Mouse (Mus musculus): Measurements from ENCODE around the gene Vapa. TPM values are rescaled to one million over a fixed set of nuclear protein-coding genes. Genes with fewer than 3 reads are reported as not detected.

Vapa gene
- polyA plus RNA-seq, 2 experiments from 2014 or later = 23.3 to 44.9 TPM

DNA sequence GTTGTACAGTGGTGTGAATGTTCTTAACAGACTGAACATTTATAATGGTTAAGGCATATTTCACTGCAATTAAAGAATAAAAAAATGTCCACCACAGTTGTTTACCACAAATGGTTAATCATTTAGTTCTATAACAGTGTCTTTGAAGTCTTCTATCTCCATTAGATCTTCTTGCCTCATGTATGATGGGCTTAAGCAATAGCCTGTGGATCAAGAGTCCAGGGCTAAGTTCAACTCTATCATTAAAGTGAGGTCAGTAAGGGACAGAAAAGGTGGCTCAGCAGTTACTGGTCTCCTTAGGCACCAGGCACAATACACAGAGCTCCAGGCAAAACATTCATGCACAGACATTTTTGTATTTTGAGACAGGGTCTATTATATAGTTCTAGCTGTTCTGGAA, 9.8 kb upstream of the Vapa start:
- ATAC-seq = no peak

- ATAC-seq = no peak
Measured at GRCm38 (mm10) chr17:65618431-65618830, 5.1 kb upstream of the Vapa start.

- no peak for ATAC-seq
Measured at GRCm38 (mm10) chr17:65615678-65616077, 2.3 kb upstream of the Vapa start.

DNA sequence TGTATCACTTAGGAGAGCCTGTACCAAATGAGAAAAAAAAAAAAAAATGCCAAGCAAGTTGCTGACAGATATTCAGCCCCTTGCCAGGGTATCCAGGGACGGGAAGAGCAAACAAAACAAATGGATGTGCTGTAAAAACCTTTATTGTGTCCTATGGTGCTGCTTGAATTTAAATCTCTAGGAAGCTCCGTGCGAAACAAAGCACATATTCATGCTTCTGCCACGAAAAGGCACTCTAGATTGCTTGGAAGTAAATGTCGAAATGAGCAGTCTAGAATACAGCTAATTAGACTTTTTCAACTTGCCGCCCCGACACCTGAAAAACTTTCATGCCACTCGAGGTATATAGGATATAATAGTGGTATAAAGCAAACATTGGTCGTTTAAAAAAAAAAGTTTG, 1.1 kb upstream of the Vapa start:
- ATAC-seq = no peak

DNA sequence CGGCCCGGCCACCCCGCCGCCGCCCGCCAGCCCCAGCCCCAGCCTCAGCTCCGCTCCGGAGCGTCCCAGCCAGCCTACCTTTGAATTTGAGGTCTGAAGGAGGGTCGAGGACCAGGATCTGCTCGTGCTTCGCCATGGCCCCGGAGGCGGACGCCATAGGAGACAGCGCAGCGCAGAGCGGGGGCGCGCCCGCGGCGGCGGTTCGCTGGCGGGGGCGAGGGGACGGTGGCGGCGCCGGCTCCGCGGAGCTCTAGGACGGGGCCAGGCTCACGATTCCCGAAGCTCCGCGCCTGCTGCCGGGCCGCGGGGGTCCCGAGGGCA, 253 bp downstream of the Vapa start:
- peak; percentile 34 for ATAC-seq

- ATAC-seq = peak; percentile 2
Measured at GRCm38 (mm10) chr17:65612391-65613141, 789 bp downstream of the Vapa start.

GRCm38 (mm10) chr17:65611721-65612120, 1.6 kb downstream of the Vapa start:
- ATAC-seq = no peak

- no peak for ATAC-seq
Measured at GRCm38 (mm10) chr17:65608743-65609142, 4.6 kb downstream of the Vapa start.

DNA sequence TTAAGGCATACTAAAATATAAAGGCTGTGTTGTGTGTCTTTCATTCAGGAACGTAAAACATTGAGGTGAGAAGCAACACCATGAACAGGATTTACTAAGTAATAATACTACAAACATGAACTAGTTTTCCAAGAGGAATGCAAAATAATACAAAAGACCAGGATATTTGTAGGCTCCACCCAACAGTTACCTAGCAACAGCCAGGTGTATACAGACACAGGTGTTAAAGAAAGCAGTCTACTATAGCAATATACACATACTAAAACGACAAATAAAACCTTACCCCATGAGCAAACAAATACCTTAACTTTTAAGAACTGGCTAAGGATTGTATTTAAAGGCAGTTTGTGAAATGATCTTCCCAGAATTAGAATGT, 5.1 kb downstream of the Vapa start:
- no peak for ATAC-seq

DNA sequence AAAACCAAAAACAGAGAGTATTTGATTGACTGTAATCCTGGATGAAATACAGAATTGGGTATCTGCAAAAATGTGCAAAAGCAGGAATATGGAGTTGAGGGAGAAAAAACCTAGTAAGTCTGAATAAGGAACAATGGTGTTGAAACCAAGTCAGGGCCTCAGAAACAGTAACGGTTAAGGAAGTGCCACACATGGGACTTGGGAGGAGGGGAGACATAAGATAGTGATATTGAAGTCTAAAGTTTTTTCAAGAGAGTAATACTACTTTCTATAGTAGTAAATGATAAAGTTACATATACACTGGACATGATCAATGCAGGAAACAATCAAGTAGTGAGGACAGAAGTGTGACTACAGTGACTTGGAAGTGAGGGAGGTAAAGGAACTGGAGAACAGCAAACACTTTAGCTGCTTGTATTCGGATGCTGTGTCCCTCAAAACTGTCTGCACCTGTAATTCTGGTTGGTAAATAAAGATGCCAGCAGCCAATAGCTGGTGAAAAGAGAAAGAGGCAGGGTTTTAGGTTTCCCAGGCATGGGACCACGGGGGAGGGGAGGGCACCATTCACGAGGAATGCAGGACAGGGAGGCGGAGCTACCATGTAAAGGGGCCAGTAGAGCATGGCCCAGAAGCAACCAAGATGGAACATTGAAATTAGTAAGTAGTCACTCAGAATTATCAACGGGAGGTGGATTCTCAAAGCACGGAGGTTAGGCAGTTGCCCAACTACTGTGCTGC, 5.6 kb downstream of the Vapa start:
- no peak for ATAC-seq

DNA sequence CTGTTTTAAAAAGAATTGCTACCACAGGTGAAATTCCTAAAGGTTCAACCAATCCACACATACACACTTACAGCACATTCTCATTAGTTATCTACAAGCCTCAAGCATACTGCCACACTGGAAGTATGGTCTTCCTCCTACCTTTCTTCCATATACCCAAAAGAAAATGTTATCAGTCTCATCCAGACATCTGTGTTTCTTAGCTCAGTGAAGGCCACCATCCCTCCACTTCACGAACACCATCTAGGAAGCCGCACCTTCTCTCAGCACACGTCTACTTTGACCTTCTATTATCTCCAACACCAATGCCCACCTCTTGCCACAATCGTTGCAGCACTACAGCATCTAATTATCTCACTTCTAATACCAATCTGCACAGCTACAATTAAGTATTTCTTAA, 7.3 kb downstream of the Vapa start:
- ATAC-seq = no peak

DNA sequence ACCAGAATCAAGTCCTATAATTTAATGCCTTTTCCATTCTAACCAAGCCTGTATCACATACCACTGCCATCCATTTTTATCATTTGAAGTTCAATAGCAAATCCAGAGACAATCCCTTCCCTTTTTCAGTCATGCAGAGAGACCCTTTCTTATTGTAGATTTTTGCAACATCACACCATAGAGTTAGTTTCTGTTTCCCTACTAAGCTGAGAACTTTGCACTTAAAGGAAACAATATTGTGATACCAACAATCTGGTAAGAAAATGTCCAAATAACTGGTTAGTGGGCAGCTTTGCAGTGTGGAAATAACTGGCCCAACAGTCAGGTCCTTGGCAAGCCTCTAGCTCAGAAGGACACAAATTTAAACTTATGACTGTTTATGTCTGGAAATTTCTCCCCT, 8.5 kb downstream of the Vapa start:
- ATAC-seq = no peak

GRCm38 (mm10) chr17:65604315-65604714, 9.0 kb downstream of the Vapa start:
- peak; percentile 43 for ATAC-seq

GRCm38 (mm10) chr17:65597857-65598486, 15.4 kb downstream of the Vapa start:
- ATAC-seq = no peak

GRCm38 (mm10) chr17:65594687-65595086, 18.7 kb downstream of the Vapa start:
- ATAC-seq = no peak

GRCm38 (mm10) chr17:65586892-65587291, 26.5 kb downstream of the Vapa start:
- ATAC-seq = no peak

GRCm38 (mm10) chr17:65581440-65581839, 31.9 kb downstream of the Vapa start:
- no peak for ATAC-seq

DNA sequence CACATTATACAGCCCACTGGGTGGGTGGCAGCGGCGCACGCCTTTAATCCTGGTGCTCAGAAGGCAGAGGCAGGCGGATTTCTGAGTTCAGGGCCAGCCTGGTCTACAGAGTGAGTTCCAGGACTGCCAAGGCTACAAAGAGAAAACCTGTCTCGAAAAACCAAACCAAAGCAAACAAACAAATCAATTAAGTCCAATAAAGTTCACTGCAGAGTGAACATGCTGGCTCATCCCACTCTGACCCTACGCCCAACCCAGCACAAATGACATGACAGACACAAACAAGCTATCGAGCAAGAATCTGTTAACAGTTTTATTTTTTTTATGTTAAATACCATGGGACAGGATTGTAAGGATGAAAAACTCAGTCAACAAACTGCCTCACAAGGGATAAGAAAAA, 33.6 kb downstream of the Vapa start:
- ATAC-seq = no peak

DNA sequence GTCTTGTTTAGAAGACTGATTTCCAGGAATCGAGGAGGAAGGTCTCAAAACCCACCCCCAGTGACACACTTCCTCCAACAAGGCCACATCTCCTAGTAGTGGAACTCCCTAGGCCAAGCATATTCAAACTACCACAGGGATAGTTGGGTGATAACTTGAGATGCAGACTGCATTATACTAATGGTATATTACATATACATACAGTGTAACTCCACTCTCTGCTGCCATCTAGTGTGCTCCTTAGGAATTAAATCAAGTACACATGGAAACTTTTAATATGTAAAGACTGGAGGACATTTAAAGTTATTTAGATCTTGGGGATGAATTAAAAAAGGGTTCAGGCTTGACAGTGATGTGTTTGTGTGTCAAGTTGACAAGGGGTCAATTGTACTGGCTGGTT, 38.0 kb downstream of the Vapa start:
- ATAC-seq = peak; percentile 47

DNA sequence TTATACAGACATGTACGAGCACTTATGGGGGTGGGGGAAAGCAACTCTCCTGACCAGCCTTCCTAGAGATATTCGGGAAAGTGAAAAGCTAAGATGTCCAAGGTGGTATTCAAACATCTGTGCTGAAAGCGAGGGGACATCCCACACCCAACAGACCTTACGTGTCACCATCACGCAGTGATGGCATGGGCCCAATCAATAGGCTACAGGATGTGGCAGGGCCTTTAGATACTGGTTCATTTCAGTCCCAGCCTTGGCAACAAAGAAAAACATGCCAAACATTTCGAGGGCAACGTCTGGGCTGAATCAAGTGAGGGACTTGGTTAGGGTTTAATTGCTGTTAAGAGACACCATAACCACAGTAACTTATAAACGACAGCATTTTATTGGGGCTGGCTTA, 38.5 kb downstream of the Vapa start:
- ATAC-seq = peak; percentile 20

GRCm38 (mm10) chr17:65571866-65572265, 41.5 kb downstream of the Vapa start:
- no peak for ATAC-seq

GRCm38 (mm10) chr17:65571466-65571865, 41.9 kb downstream of the Vapa start:
- no peak for ATAC-seq

DNA sequence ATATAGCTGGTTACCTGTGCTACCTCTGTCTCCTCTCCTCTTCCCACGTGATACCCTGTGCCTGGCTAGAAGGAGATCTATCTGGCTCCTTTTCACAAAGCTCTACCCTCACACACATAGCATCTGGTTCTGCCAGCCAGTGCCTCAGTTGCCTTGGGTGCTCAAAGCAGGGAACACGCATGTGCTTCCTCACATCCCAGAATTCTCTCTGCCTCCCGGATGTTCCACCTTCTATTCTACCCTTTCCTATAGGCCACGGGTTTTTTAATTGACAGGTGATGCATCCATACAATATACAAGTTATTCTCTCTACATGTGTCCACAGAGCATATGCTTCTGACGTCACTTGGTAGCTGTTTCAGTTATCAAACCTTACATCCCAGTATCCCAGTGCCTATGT, 49.2 kb downstream of the Vapa start:
- no peak for ATAC-seq

DNA sequence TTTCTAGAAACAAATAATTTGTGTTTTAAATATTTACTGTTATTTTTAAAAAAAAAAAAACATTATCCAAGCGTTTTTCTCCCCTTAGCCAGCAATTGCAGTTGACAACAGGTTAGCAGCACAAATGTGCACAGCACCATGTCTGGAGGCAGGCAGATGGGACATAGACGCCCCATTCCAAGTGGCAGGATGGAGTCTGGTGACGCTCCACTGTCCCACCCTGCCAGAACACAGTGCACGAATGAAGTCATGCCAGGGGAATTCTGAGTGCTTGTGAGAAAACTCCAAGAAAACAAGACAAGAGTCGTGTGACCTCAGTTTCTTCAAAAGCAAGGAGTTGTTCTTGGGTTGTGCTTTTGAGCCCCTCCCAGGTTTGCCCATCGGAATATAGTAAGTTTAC, 50.0 kb downstream of the Vapa start:
- ATAC-seq = no peak

Data from activated CD4-positive, CD25-positive, alpha-beta regulatory T cell, adult 4 months (primary cell).